Mouse (Mus musculus) kidney, embryonic 14.5 days (tissue): ENCODE results near the gene Asb1. TPM values are rescaled to one million over a fixed set of nuclear protein-coding genes. Genes with fewer than 3 reads are reported as not detected.

Source experiments
- ATAC-seq: fragments of 200-750 bp; cut with Nextera tagmentation; 2 replicates; pipeline ENCODE4 v1.8.0; 2017; ENCODE audit warnings: moderate number of reproducible peaks, mild to moderate bottlenecking, moderate TSS enrichment, moderate library complexity; ENCODE audit not compliant: low FRiP score, low TSS enrichment
- H3K27ac ChIP-seq: fragments of 300-500 bp; sonication (generic); 2 replicates; pipeline ENCODE4 v1.5.1; 2014; ENCODE audit warnings: low read depth, mild to moderate bottlenecking, low read length, moderate library complexity, mixed read lengths
- H3K27me3 ChIP-seq: fragments of 300-500 bp; sonication (generic); 2 replicates; pipeline ENCODE4 v1.6.1; 2014; ENCODE audit warnings: mild to moderate bottlenecking, low read length; ENCODE audit not compliant: control insufficient read depth, insufficient read depth
- H3K36me3 ChIP-seq: fragments of 300-500 bp; sonication (generic); 2 replicates; pipeline ENCODE4 v1.6.1; 2014; ENCODE audit warnings: low read length, mixed read lengths; ENCODE audit not compliant: control insufficient read depth, insufficient read depth
- H3K4me1 ChIP-seq: fragments of 300-500 bp; sonication (generic); 2 replicates; pipeline ENCODE4 v1.6.1; 2014; ENCODE audit warnings: low read length, mixed read lengths; ENCODE audit not compliant: control insufficient read depth, insufficient read depth
- H3K4me2 ChIP-seq: fragments of 300-500 bp; sonication (generic); replicated peaks from 2 replicates; pipeline ENCODE4 v1.6.1; 2014; ENCODE audit warnings: low read depth, mild to moderate bottlenecking, low read length
- H3K4me3 ChIP-seq: fragments of 300-500 bp; sonication (generic); 2 replicates; pipeline ENCODE4 v1.5.1; 2014; ENCODE audit warnings: mild to moderate bottlenecking, low read length
- H3K9ac ChIP-seq: fragments of 300-500 bp; sonication (generic); 2 replicates; pipeline ENCODE4 v1.6.1; 2014; ENCODE audit warnings: low read depth, mild to moderate bottlenecking, low read length, moderate library complexity
- H3K9me3 ChIP-seq: fragments of 300-500 bp; sonication (generic); 2 replicates; pipeline ENCODE4 v1.6.1; 2016; ENCODE audit warnings: low read length; ENCODE audit not compliant: control insufficient read depth
- WGBS: fragments of 180-500 bp; shearing (Covaris S2); extraction: QIAGEN DNeasy Blood & Tissue Kit; methylation state at CpG from one replicate; pipeline ENCODE4 v1.1.7; 2014; 5-methylcytosine and 5-hydroxymethylcytosine counted together
- polyA plus RNA-seq: library from polyadenylated mRNA; unstranded; fragments of >200 nt; fragmentation: Nextera tagmentation; extraction: Ambion mirVana; gene quantifications from 2 replicates; pipeline ENCODE4 v1.2.1, GENCODE M21; 2014

The Asb1 gene
- polyA plus RNA-seq, 1 experiment from 2014 or later, result 5.9 TPM

DNA sequence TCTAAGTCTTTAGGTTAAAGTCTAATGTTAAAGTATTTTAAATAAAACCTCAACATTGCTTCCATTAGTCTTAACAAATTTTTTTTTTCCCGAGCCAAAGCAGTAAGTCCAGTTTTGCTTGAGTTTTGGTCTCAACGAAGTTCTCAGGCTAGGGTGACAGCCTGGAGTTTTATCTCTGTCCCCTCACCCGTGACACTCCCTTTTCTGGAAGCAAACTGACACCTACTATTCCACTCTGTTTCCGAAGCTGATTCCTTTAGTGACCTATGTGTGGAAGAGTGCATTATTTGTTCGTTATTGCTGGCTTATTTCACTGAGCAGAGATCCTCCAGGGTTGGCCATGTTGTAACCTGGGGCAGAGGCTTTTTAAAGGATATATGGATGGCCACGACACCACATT, 1.1 kb upstream of the Asb1 start:
- Histone ChIP-seq H3K4me2 (peak overlapping the region; percentile 97; the same call in 1 of the 2 replicates), H3K27ac (no peak overlapping the region), H3K27me3 (peaks cover 11% of the 10 kb centered on the region), H3K4me1 (peaks cover 8% of the 10 kb centered on the region; the same call in 1 of the 2 replicates), H3K9ac (no peak overlapping the region), H3K4me3 (peak overlapping the region; percentile 71; the same call in 1 of the 2 replicates), H3K9me3 (no peaks in the 10 kb centered on the region), H3K36me3 (no peaks in the 10 kb centered on the region)
- 17% methylated on average over 6 of the region's 6 CpGs for WGBS
- ATAC-seq, result no peak

- 3% methylated on average over 22 of the region's 22 CpGs for WGBS
- H3K27me3 ChIP-seq, result peaks cover 11% of the 10 kb centered on the region
These were observed 557 bp upstream of the Asb1 start for GRCm38 (mm10) chr1:91539704-91540270.

GRCm38 (mm10) chr1:91541042-91541592, 773 bp downstream of the Asb1 start:
- Histone ChIP-seq H3K27ac (no peak overlapping the region), H3K36me3 (peaks cover under 1% of the 10 kb centered on the region; the same call in 1 of the 2 replicates), H3K9me3 (no peaks in the 10 kb centered on the region), H3K4me2 (peak overlapping the region; percentile 97), H3K27me3 (peaks cover 11% of the 10 kb centered on the region), H3K9ac (peak overlapping the region; percentile 72), H3K4me3 (peak overlapping the region; percentile 71), H3K4me1 (peaks cover 8% of the 10 kb centered on the region; the same call in 1 of the 2 replicates)
- WGBS, result 14% methylated on average over 15 of the region's 15 CpGs
- ATAC-seq, result no peak; the same call in 1 of the 2 replicates

More at GRCm38 (mm10) chr1:91539704-91540270, 557 bp upstream of the Asb1 start:
- no peaks in the 10 kb centered on the region for H3K9me3 ChIP-seq
- peaks cover 8% of the 10 kb centered on the region; the same call in 1 of the 2 replicates for H3K4me1 ChIP-seq
- H3K4me3 ChIP-seq, result peak overlapping the region; percentile 71
- peak overlapping the region; percentile 31; the same call in 1 of the 2 replicates for H3K9ac ChIP-seq
- no peak overlapping the region for H3K27ac ChIP-seq
- no peak; the same call in 1 of the 2 replicates for ATAC-seq
- H3K4me2 ChIP-seq, result peak overlapping the region; percentile 97
- no peaks in the 10 kb centered on the region for H3K36me3 ChIP-seq

GRCm38 (mm10) chr1:91543974-91544373, 3.6 kb downstream of the Asb1 start:
- H3K27ac ChIP-seq, result no peak overlapping the region
- H3K27me3 ChIP-seq, result peaks cover 5% of the 10 kb centered on the region; the same call in 1 of the 2 replicates
- no peak overlapping the region for H3K4me2 ChIP-seq
- WGBS, result 84% methylated on average over 4 of the region's 4 CpGs
- ATAC-seq, result no peak
- H3K4me1 ChIP-seq, result peaks cover 8% of the 10 kb centered on the region; the same call in 1 of the 2 replicates
- peaks cover 8% of the 10 kb centered on the region; the same call in 1 of the 2 replicates for H3K36me3 ChIP-seq
- H3K4me3 ChIP-seq, result no peak overlapping the region
- no peak overlapping the region for H3K9ac ChIP-seq
- H3K9me3 ChIP-seq, result no peaks in the 10 kb centered on the region

DNA sequence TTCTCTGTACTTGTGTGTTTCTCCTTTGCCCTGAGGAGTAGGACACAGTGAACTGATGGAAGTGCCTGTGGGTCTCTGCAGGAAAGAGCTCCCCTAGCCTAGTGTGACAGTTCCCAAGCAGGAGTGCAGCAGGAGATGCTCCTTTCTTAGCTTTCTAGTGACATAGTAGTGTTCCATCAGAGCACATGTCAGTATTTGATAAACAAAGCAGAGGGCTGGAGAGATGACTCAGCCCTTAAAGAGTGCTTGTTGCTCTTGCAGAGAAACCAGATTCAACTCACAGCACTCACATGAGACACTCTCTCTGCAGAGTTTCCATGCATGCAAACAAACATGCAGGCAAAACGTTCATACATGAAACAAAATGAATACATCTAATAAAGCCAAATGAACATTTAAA, 4.9 kb downstream of the Asb1 start:
- WGBS, result 94% methylated on average over 1 of the region's 1 CpGs
- Histone ChIP-seq H3K27me3 (no peaks in the 10 kb centered on the region; the same call in 1 of the 2 replicates), H3K9me3 (no peaks in the 10 kb centered on the region), H3K4me2 (no peak overlapping the region), H3K4me3 (no peak overlapping the region), H3K9ac (no peak overlapping the region), H3K36me3 (peaks cover 8% of the 10 kb centered on the region; the same call in 1 of the 2 replicates), H3K27ac (no peak overlapping the region), H3K4me1 (peaks cover 8% of the 10 kb centered on the region; the same call in 1 of the 2 replicates)
- no peak for ATAC-seq

- Histone ChIP-seq H3K36me3 (peaks cover 15% of the 10 kb centered on the region; the same call in 1 of the 2 replicates), H3K4me2 (no peak overlapping the region), H3K27me3 (no peaks in the 10 kb centered on the region), H3K4me1 (no peaks in the 10 kb centered on the region), H3K27ac (no peak overlapping the region), H3K9me3 (no peaks in the 10 kb centered on the region), H3K4me3 (no peak overlapping the region), H3K9ac (no peak overlapping the region)
- 95% methylated on average over 5 of the region's 5 CpGs for WGBS
- no peak for ATAC-seq
These were observed 7.2 kb downstream of the Asb1 start for GRCm38 (mm10) chr1:91547567-91547966.

DNA sequence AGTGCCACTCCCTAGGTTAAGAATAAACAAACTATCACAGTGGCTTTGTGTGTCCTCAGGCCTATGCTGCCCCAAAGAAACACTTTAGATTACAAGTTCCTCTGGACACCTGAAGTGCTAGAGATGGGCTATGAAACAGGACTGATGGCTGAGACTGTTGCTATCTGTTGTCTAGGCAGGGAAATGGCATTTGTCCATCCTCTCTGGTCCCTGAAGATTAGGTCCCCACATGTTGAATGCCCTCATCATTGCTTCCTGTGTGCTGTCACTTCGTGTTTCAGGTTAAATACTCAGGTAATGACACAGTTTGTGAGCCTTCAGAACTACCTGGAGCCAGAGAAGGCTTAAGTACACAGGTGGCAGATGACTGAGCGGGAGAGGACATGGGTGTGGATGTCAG, 8.7 kb downstream of the Asb1 start:
- no peaks in the 10 kb centered on the region for H3K9me3 ChIP-seq
- H3K27ac ChIP-seq, result no peak overlapping the region
- H3K4me1 ChIP-seq, result no peaks in the 10 kb centered on the region
- WGBS, result 68% methylated on average over 2 of the region's 2 CpGs
- no peak for ATAC-seq
- no peak overlapping the region for H3K4me2 ChIP-seq
- H3K27me3 ChIP-seq, result no peaks in the 10 kb centered on the region
- no peak overlapping the region for H3K4me3 ChIP-seq
- H3K36me3 ChIP-seq, result peaks cover 18% of the 10 kb centered on the region; the same call in 1 of the 2 replicates
- no peak overlapping the region for H3K9ac ChIP-seq

GRCm38 (mm10) chr1:91557099-91557498, 16.8 kb downstream of the Asb1 start:
- Histone ChIP-seq H3K4me1 (no peaks in the 10 kb centered on the region), H3K4me3 (no peak overlapping the region), H3K9me3 (no peaks in the 10 kb centered on the region), H3K27ac (no peak overlapping the region), H3K36me3 (peaks cover 33% of the 10 kb centered on the region; the same call in 1 of the 2 replicates), H3K27me3 (no peaks in the 10 kb centered on the region), H3K4me2 (no peak overlapping the region), H3K9ac (no peak overlapping the region)
- WGBS, result 65% methylated on average over 2 of the region's 2 CpGs
- no peak for ATAC-seq

DNA sequence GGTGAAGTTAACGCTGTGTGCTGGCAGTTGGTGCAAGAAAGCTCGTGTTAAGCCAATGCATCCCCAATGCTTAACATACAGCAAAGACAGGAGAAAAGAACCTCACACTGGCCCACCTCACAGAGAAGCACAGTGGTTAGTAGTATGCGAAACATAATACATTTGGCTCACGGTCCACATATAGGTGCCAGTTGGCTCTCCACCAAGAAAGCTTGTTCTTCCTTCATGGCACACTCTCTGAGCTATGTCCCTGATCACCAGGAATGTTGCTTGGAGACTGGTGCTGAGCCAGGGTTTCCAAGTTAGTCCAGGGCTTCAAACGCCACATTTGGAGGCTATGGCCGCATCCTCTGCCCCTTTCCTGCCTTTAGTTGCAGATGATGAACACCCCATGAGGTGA, 20.9 kb downstream of the Asb1 start:
- Histone ChIP-seq H3K4me3 (no peak overlapping the region), H3K36me3 (peaks cover 6% of the 10 kb centered on the region; the same call in 1 of the 2 replicates), H3K4me1 (no peaks in the 10 kb centered on the region), H3K9me3 (no peaks in the 10 kb centered on the region), H3K27ac (no peak overlapping the region), H3K9ac (no peak overlapping the region), H3K4me2 (no peak overlapping the region), H3K27me3 (no peaks in the 10 kb centered on the region)
- WGBS, result 90% methylated on average over 6 of the region's 6 CpGs
- ATAC-seq, result no peak
